16 mouse cellular contexts compared by ENCODE assay signal in the genomic region with DNA sequence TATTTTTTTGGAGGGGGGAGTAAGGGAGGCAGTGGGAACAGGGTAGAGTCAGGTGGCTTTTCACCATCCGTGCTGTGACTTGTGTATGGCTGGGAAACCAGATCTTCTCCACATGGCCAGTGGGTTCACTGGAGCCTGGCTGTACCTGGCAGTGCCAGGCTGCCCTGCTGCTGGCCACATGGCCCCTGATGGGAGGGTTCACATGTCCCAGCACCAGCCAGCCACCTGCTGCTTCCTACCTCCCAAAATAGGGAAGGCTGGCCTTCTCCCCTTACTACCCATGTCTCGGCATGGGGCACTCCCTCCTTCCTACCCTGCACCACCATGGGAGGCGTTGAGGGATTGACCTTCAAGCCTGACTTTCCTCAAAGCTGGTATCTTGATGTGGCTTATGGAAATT.
A peak's percentile ranks its signal among the peaks of the same experiment; 100 is the strongest.
DNase-seq lines count a peak whose midpoint lies in the region; ATAC-seq and TF ChIP-seq lines count a peak whose summit lies in the region.
"Had no signal": no experiment of that assay in that cellular context is flagged by ENCODE, and none has a peak within 500 bp of the region (broad histone marks: within the 10 kb centered on the region; RNA-seq: fewer than 3 reads in every experiment).

No protein-coding gene starts in this region.

- TF ChIP-seq CTCF in gastrocnemius, adult 2 months (IDR thresholded peaks at IDR 0.05), result no peak

- no peak overlapping the region for H3K4me2 ChIP-seq in heart, embryonic 11.5 days
- H3K4me2 ChIP-seq: forebrain, embryonic 13.5 days; heart, embryonic 12.5 days; hindbrain, embryonic 12.5 days had no signal

- no peak overlapping the region for H3K4me3 ChIP-seq in gastrocnemius, adult 2 months
- H3K4me3 ChIP-seq in heart, embryonic 11.5 days (ENCODE audit: low read depth, low read length), result no peak overlapping the region
- H3K4me3 ChIP-seq: embryonic facial prominence, embryonic 10.5 days; forebrain, embryonic 13.5 days; heart, embryonic 12.5 days; hindbrain, embryonic 12.5 days had no signal

- no peaks in the 10 kb centered on the region for H3K9me3 ChIP-seq in heart, embryonic 11.5 days (replicated peaks; ENCODE audit: control insufficient read depth, low read length)
- H3K9me3 ChIP-seq: embryonic facial prominence, embryonic 10.5 days; forebrain, embryonic 13.5 days; heart, embryonic 12.5 days; hindbrain, embryonic 12.5 days had no signal

- no peak for ATAC-seq in heart, embryonic 11.5 days (replicated peaks; ENCODE audit: insufficient number of reproducible peaks, low FRiP score, low TSS enrichment)
- ATAC-seq: forebrain, embryonic 13.5 days; inflammation-experienced regulatory T-cells, adult 6 months; intestine, postnatal 0 days had no signal

- H3K27ac ChIP-seq in gastrocnemius, adult 2 months, result peak overlapping the region; percentile 96
- H3K27ac ChIP-seq in heart, embryonic 11.5 days (ENCODE audit: low read depth, low read length), result no peak overlapping the region
- H3K27ac ChIP-seq: forebrain, embryonic 13.5 days; hindbrain, embryonic 12.5 days had no signal

- H3K4me1 ChIP-seq in heart, embryonic 11.5 days (ENCODE audit: control insufficient read depth, insufficient read depth, low read length), result peaks cover 26% of the 10 kb centered on the region

- H3K9ac ChIP-seq in heart, embryonic 11.5 days (ENCODE audit: low read depth, low read length), result no peak overlapping the region
- H3K9ac ChIP-seq: forebrain, embryonic 13.5 days; forebrain, postnatal 0 days; heart, embryonic 12.5 days; hindbrain, embryonic 12.5 days had no signal

- H3K27me3 ChIP-seq in heart, embryonic 11.5 days (ENCODE audit: control insufficient read depth, insufficient read depth, low read length), result peaks cover 20% of the 10 kb centered on the region
- H3K27me3 ChIP-seq: forebrain, embryonic 13.5 days; hindbrain, embryonic 12.5 days had no signal

- DNase-seq in gastrocnemius, adult 2 months, result peak; percentile 93
- no peak for DNase-seq in gastrocnemius, postnatal 10 days
- DNase-seq in heart, adult 9 months (ENCODE audit: low spot score in 2 of 2), result peak; percentile 36 to 50
- DNase-seq in gastrocnemius, postnatal 14 days, result peak; percentile 74
- DNase-seq in skeletal muscle tissue, adult 2 months (ENCODE audit: low read depth, low spot score), result peak; percentile 98
- no peak for DNase-seq in urinary bladder, adult 2 months (ENCODE audit: low spot score)
- DNase-seq: cerebellum, postnatal 36 days; forebrain, postnatal 0 days; kidney, adult 9 months had no signal

- intact Hi-C loops in gastrocnemius, adult 2 months (cut with DNase I), result loop anchor here (1.0 to 10.0 kb wide), 4 partner anchors 31 to 308 kb away; no protein-coding TSS in a partner anchor
- intact Hi-C loops in gastrocnemius, postnatal 14 days (cut with DNase I; ENCODE audit: low total_unique reads), result no loop called here

- no peaks in the 10 kb centered on the region for H3K36me3 ChIP-seq in heart, embryonic 11.5 days (ENCODE audit: control insufficient read depth, insufficient read depth, low read length)
- H3K36me3 ChIP-seq: embryonic facial prominence, embryonic 10.5 days; heart, embryonic 12.5 days; hindbrain, embryonic 12.5 days had no signal

- WGBS in heart, embryonic 11.5 days (ENCODE audit: insufficient replicate concordance), result 65% methylated on average over 3 of the region's 3 CpGs

Comparison
In these comparisons a context has a peak if more than half of its experiments do, and no peak if none do; other contexts are left out.
1. DNase-seq: peak in gastrocnemius, adult 2 months (single experiment), heart, adult 9 months (2 of 2), gastrocnemius, postnatal 14 days (single experiment) and skeletal muscle tissue, adult 2 months (single experiment); none in gastrocnemius, postnatal 10 days (single experiment) and urinary bladder, adult 2 months (single experiment).